Mouse (Mus musculus): ENCODE results near the gene Zfp488. TPM values are rescaled to one million over a fixed set of nuclear protein-coding genes. Genes with fewer than 3 reads are reported as not detected.

The Zfp488 gene
- polyA plus RNA-seq, 2 experiments from 2014 or later: not detected

DNA sequence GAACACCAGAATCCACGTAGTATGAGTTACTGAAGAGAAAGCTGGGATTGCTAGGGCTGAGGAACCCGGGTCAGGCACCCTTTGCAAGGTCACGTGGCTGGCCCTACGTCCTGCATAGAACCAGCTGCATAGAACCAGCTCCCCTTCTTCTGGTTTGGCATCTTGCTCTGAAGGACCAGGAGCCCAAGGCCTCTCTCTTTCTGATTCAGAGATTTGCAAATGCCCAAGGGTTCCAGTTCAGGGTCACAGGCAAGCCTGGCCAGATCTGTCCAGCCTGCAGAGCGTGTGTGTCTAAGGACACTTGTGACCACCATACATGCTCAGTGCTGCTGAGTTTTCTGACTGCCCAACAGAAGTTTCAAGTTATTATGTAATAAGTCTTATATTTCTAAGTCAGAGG lies 36.3 kb downstream of the Zfp488 start:
- no peak for ATAC-seq

GRCm38 (mm10) chr14:33940739-33941138 lies 37.8 kb downstream of the Zfp488 start, which contains the start of gene Gdf2:
TSS of gene Gdf2 (plus strand) at chr14:33941039.
- ATAC-seq: no peak

GRCm38 (mm10) chr14:33939117-33939516 lies 39.4 kb downstream of the Zfp488 start:
- ATAC-seq: no peak

GRCm38 (mm10) chr14:33933778-33934317 lies 44.7 kb downstream of the Zfp488 start:
- ATAC-seq: no peak

DNA sequence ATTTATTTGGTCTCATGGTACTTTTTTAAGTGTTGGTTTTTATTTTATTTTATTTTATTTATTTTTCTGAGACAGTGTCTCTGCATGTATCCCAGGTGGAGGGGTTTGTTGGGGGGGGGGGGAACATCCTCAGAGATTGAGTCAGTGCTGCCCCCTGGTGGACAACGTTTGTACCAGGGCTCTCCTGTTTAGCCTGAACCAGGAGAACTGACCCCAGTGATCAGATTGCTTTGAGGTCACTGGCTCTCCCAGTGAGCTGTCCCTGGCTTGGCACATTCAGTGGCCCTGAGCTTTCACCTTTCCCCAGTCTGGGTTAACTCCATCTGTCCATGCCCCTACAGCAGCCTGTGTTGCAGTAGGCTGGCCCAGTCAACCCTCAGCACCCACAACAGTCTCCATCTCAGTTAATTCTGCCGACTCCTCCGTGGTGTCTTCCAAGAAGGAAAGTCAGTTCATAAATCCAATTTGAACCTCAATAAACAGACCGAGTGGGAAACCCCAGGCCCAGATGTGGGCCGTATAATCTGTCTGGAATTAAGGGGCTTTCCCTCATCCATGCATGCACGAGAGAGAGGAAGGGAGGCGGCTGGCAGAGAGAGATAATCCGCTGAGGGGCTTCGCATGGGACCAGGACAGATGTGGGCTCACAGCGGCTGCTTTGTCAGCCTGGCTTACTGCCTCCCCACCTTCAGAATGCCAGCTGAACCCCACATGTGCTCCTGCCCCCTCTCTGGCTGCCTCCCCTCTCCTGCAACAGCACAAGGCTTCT lies 45.4 kb downstream of the Zfp488 start:
- ATAC-seq: no peak

DNA sequence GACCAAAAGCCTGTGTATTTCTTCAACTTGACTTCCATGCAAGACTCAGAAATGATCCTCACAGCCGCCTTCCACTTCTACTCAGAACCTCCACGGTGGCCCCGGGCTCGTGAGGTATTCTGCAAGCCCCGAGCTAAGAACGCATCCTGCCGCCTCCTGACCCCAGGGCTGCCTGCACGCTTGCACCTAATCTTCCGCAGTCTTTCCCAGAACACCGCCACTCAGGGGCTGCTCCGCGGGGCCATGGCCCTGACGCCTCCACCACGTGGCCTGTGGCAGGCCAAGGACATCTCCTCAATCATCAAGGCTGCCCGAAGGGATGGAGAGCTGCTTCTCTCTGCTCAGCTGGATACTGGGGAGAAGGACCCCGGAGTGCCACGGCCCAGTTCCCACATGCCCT lies 46.7 kb downstream of the Zfp488 start:
- ATAC-seq: no peak

DNA sequence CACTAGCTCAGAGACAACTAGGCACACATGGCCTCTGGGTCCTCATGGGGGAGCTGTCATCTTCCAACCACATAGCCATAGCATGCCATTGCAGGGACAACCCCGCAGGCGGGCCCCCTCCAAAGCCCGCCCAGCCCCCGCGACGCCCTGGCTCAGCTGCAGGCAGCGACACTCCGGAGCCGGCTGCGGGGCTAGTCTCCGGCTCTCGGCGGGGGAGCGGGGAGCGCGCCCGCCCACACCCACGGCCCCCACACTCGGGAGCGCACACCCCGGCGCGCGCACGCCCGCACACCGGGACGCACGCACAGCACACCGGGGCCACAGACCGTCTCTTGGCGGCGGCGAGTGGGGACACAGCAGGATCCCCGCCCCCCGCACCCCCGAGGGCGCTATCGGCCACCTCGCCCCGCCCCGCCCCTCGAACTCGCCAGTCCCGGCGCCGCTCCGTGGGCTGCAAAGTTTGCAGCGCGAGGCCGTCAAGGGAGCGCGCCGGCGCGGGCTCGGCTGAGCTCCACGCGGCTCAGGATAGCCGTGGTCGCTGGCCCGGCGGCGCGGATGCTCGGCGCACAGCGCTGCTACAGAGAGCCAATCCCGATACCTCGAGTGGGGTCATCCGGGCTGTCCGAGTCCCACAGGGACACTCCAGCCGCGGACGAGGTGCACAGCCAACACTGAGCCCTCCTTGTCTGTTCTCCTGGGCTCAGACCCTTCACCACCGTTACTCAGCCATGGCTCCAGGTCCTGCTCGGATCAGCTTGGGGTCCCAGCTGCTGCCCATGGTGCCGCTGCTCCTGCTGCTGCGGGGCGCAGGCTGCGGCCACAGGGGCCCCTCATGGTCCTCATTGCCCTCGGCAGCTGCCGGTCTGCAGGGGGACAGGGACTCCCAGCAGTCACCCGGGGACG lies 55.1 kb downstream of the Zfp488 start, which contains the start of gene Gdf10:
Gdf10 (plus strand) TSS at position 420 of the 903 bp plus-strand sequence.
- ATAC-seq: no peak

- ATAC-seq: no peak
Measured at GRCm38 (mm10) chr14:33922771-33923167, 55.8 kb downstream of the Zfp488 start.

GRCm38 (mm10) chr14:33920727-33921559 lies 57.6 kb downstream of the Zfp488 start:
- ATAC-seq: no peak

Other genes starting within 250 kb of the Zfp488 start
- not detected for gene Gdf10, start 55.2 kb downstream of the Zfp488 start, polyA plus RNA-seq (2017; shearing (Covaris generic))
- gene Gdf2, start 37.7 kb downstream of the Zfp488 start, polyA plus RNA-seq (2017; shearing (Covaris generic)): not detected
- not detected for gene Rbp3, start 24.8 kb downstream of the Zfp488 start, polyA plus RNA-seq (2017; shearing (Covaris generic))
- not detected for gene Gm30083, start 36.4 kb upstream of the Zfp488 start, polyA plus RNA-seq (2017; shearing (Covaris generic))
- not detected for gene Gm5460, start 38.0 kb upstream of the Zfp488 start, polyA plus RNA-seq (2017; shearing (Covaris generic))
- not detected for gene Antxrl, start 73.9 kb upstream of the Zfp488 start, polyA plus RNA-seq (2017; shearing (Covaris generic))
- gene Anxa8, start 107.2 kb upstream of the Zfp488 start, polyA plus RNA-seq (2017; shearing (Covaris generic)): not detected
- gene A630023A22Rik, start 124.0 kb upstream of the Zfp488 start, polyA plus RNA-seq (2017; shearing (Covaris generic)): not detected
- gene Npy4r, start 173.7 kb upstream of the Zfp488 start, polyA plus RNA-seq (2017; shearing (Covaris generic)): not detected
- gene Gprin2, start 222.9 kb upstream of the Zfp488 start, polyA plus RNA-seq (2017; shearing (Covaris generic)): under 1 TPM in 1 of 2 experiments, not detected in 1; 0.05 TPM
- under 1 TPM; 0.23 to 0.27 TPM for gene Syt15, start 240.8 kb upstream of the Zfp488 start, polyA plus RNA-seq (2017; shearing (Covaris generic))

All from CD4-positive, CD25-positive, alpha-beta regulatory T cell, adult 4 months (primary cell).